Mouse (Mus musculus): ENCODE results near the gene Tubb5.

DNA sequence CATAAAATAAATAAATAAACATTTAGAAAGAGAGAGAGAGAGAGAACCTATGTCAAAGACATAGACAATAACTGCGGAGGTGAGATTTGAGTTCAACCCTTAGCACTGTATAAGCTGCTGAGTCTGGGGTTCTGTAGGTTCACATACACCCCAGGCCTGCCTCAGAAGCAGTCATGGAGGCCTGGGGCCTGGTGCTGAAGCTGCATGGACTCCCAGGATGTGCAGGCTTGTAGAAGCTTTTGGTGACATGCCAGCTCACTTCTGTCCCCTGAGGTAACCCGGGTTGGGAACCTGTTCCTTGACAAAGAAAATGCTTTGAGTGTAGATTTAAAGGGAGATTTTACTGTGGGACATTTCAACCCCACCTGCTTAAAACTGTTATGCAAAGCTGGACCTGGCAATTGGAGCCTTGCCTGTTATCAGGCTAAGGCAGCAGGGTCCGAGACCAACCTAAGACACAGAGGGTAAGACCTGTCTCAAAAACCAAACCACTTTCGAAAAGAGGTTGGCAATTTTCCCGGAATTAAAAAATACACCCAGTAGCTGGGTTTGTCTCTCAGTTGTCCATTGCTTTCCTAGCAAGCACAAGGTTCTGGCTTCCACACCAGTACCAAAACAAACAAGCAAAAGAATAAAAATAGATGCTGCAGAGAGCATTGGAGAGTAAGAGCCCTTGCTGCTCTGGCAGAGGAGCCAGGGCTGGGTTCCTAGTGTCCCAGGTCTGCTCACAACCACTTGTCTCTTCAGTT, 27.0 kb downstream of the Tubb5 start:
- no peak for TF ChIP-seq POLR2A (IDR thresholded peaks at IDR 0.05; ENCODE audit: borderline replicate concordance, extremely low read depth, low read depth, low read length)
- no peak for TF ChIP-seq CTCF (IDR thresholded peaks at IDR 0.05; ENCODE audit: insufficient read depth, low read length)

All from lung, adult 2 months (tissue).